Mouse (Mus musculus): ENCODE measurements around the gene Oprl1. TPM values are rescaled to one million over a fixed set of nuclear protein-coding genes. Genes with fewer than 3 reads are reported as not detected.

Oprl1 gene
- 83.9 and 86.4 TPM in 2 replicates for polyA plus RNA-seq (2015; fragmentation: Nextera tagmentation; extraction: Ambion mirVana)

DNA sequence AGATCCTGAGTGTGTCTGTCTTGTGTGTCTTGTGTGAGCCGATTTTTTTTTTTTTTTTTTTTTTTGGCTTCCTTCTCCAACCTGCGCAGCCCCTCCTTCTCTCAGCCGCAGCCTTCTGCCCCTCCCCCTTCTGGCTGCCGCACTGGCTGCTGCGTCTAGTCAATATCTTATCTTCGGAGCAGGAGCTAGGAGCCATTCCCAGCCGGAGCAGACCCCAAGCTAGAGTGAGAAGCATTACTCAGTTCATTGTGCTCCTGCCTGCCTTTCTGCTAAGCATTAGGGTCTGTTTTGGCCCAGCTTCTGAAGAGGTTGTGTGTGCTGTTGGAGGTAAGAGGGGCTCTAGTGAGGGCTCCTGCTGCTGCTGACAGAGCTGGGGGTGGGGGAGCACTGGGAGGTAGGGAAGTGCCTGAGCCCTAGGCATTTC is at the start of gene Oprl1:
Gene Oprl1, plus strand, starts transcription at position 114 of the 424 bp plus-strand sequence.
- Histone ChIP-seq H3K4me2 (peak within 1 kb of the TSS; percentile 73), H3K9me3 (no peaks in the 10 kb centered on the region), H3K4me1 (replicated peaks) (peaks cover 51% of the 10 kb centered on the region), H3K9ac (peak within 1 kb of the TSS; percentile 75), H3K4me3 (peak within 1 kb of the TSS; percentile 62), H3K27ac (replicated peaks) (peak within 1 kb of the TSS; percentile 93), H3K36me3 (peaks cover 13% of the 10 kb centered on the region), H3K27me3 (no peaks in the 10 kb centered on the region)
- 1% methylated on average over 7 of the region's 7 CpGs for WGBS
- ATAC-seq (ENCODE audit: low FRiP score, low read depth), result peak; percentile 83

DNA sequence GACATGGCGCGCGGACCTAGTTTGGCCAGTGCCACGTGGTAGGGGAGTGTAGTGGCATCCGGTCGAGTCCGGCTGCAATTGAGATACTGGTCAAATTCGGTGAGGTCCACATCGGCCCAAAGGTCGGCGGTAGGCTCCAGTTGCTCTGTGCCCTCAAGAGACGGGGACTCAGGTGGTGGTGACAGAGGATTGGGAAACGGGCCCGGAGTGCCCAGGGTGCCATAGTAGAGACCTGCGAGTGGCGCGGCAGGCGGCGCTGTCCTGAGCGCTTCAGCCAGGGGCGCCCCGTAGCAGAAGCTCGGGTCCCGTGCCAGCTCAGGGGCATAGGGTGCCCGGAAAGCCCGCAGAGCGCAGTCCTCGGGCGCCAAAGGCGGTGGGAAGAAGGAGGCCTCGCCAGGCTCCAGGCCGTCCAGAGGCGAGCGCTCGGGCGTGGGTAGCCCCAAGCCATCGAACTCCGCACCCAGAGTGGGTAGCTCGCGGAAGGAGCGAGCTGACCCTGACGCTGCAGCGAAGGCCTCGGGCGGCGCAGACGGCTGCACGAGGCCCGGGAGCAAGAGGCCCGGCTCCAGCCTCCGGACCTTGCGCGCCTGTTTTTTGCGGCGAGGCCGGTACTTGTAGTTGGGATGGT is 44.4 kb upstream of the Oprl1 start:
- Histone ChIP-seq H3K27me3 (peaks cover 51% of the 10 kb centered on the region), H3K4me2 (peak overlapping the region; percentile 64), H3K9ac (0 out of 2 replicates have a peak overlapping the region, but pooled peaks have one; percentile 12), H3K4me1 (replicated peaks) (peaks cover 24% of the 10 kb centered on the region), H3K27ac (replicated peaks) (no peak overlapping the region), H3K9me3 (no peaks in the 10 kb centered on the region), H3K4me3 (peak overlapping the region; percentile 42), H3K36me3 (no peaks in the 10 kb centered on the region)
- no peak for ATAC-seq (ENCODE audit: low FRiP score, low read depth)
- WGBS, result 3% methylated on average over 52 of the region's 56 CpGs

DNA sequence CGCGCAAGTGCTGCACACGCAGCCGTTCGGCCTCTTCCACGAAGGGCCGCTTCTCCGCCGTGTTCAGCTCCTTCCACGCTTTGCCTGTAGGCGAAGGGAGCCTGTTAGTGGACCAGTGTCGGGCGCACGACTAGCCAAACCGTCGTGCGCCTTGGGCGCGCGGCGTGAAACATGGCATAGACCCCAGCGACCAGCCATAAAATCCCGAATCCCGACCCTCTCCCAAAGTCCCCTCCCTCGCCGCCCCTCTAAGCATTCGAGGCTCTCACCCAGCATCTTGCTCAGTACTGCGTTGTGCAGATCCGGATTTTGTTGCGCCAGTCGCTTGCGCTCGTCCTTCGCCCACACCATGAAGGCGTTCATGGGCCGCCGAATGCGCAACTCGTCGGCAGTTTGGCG is 43.9 kb upstream of the Oprl1 start:
- H3K9me3 ChIP-seq, result no peaks in the 10 kb centered on the region
- no peaks in the 10 kb centered on the region for H3K36me3 ChIP-seq
- WGBS, result 1% methylated on average over 41 of the region's 41 CpGs
- peaks cover 29% of the 10 kb centered on the region for H3K4me1 ChIP-seq (replicated peaks)
- H3K9ac ChIP-seq, result peak overlapping the region; percentile 23; the same call in 1 of the 2 replicates
- H3K27ac ChIP-seq (replicated peaks), result peak overlapping the region; percentile 17
- no peak for ATAC-seq (ENCODE audit: low FRiP score, low read depth)
- H3K4me2 ChIP-seq, result peak overlapping the region; percentile 64
- peak overlapping the region; percentile 42 for H3K4me3 ChIP-seq
- H3K27me3 ChIP-seq, result peaks cover 51% of the 10 kb centered on the region

DNA sequence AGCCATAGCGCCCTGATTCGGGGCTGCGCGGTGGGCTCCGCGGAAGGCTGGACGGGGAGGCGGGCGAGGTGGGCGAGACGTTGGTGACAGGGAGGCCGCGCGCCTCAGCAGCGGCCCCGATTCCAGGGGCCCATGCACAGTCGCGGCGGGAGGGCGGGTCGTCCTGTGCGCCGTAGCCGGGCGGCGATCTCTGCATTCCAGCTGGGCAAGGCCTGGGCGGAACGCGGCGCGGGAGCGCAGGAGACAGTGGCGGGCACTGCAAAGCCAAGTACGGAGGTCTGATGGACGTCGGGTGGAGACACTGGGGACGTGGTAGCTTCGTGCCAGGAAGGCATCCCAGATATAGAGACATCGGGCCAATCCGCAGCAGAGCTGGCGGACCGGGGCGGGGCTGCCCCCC is 43.5 kb upstream of the Oprl1 start, which contains the start of gene Sox18:
Gene Sox18, minus strand, starts transcription at position 315 of the 400 bp plus-strand sequence.
- Histone ChIP-seq H3K27ac (replicated peaks) (peak within 1 kb of the TSS; percentile 17), H3K9ac (peak within 1 kb of the TSS; percentile 23; the same call in 1 of the 2 replicates), H3K27me3 (peaks cover 51% of the 10 kb centered on the region), H3K4me2 (peak within 1 kb of the TSS; percentile 64), H3K36me3 (no peaks in the 10 kb centered on the region), H3K4me1 (replicated peaks) (peaks cover 29% of the 10 kb centered on the region), H3K4me3 (peak within 1 kb of the TSS; percentile 42), H3K9me3 (no peaks in the 10 kb centered on the region)
- under 1% methylated on average over 43 of the region's 43 CpGs for WGBS
- 0 out of 2 replicates have a peak, but pooled peaks have one; percentile 27 for ATAC-seq (ENCODE audit: low FRiP score, low read depth)

DNA sequence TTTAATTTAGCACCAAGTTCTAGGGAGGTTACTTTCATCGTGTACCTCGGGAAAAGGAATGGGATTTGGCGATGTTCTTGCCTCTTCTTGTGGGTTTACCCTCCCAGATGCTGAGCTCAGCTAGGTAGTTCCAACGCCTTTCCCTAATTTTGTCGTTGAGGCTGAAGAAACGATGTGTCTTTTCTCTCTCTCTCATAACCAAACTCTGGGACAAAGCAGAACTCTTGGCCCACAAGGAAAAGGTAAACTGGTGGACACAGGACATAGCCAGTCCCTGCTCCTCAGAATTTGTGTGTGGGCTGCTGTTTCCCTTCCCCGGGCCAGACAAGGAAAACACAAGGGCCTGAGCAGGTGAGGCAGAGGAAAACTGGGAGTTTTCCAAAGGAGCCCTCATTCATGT is 42.8 kb upstream of the Oprl1 start:
- Histone ChIP-seq H3K27me3 (peaks cover 51% of the 10 kb centered on the region), H3K27ac (replicated peaks) (no peak overlapping the region), H3K4me2 (peak overlapping the region; percentile 64; the same call in 1 of the 2 replicates), H3K9ac (no peak overlapping the region), H3K9me3 (no peaks in the 10 kb centered on the region), H3K36me3 (no peaks in the 10 kb centered on the region), H3K4me1 (replicated peaks) (peaks cover 29% of the 10 kb centered on the region), H3K4me3 (peak overlapping the region; percentile 42)
- WGBS, result 33% methylated on average over 7 of the region's 7 CpGs
- no peak for ATAC-seq (ENCODE audit: low FRiP score, low read depth)

DNA sequence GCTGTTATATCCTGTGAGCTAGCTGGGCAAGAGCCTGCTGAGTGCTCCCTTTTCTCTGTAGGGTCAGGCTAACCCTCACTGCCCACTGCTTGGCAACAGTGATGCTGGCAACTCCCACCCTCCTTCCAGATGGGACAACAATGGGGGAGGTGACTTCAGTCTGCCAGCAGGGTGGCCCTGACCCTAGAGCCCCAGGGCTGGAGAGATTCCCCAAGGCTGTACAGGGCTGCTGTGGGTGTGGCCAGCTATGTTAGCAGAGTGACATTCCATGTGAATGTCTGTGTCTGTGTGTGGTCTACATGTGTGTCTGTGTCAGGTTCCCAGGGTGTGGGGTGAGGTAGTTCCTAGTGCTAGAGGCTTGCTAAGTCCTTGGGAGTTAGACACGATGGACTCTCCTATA is 41.3 kb upstream of the Oprl1 start:
- peaks cover 49% of the 10 kb centered on the region for H3K27me3 ChIP-seq
- peaks cover 29% of the 10 kb centered on the region for H3K4me1 ChIP-seq (replicated peaks)
- WGBS, result 65% methylated on average over 1 of the region's 1 CpGs
- H3K4me3 ChIP-seq, result no peak overlapping the region
- no peak for ATAC-seq (ENCODE audit: low FRiP score, low read depth)
- no peak overlapping the region for H3K4me2 ChIP-seq
- no peaks in the 10 kb centered on the region for H3K9me3 ChIP-seq
- no peaks in the 10 kb centered on the region for H3K36me3 ChIP-seq
- H3K9ac ChIP-seq, result no peak overlapping the region
- no peak overlapping the region for H3K27ac ChIP-seq (replicated peaks)

DNA sequence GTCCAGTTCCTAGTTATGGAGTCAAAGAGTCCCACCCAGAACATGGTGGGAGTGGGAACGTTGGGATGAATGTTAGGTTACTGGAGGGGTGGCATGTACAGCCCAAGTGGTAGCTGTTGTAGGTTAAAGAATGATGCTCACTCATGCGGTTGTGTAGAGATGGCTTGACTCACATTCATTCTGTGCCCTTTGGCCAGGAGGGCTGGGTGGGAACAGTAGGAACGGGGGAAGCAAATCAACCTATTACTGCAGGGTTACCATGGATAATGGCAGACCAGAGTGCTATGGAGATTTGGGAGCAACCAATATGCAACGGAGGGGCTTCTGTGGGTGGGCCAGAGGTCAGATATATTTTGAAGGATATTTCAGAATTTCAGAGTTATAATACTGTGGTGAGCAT is 39.9 kb upstream of the Oprl1 start:
- no peak overlapping the region for H3K4me2 ChIP-seq
- no peak overlapping the region for H3K4me3 ChIP-seq
- H3K9ac ChIP-seq, result no peak overlapping the region
- WGBS, result 83% methylated on average over 4 of the region's 4 CpGs
- no peak overlapping the region for H3K27ac ChIP-seq (replicated peaks)
- H3K4me1 ChIP-seq (replicated peaks), result peaks cover 36% of the 10 kb centered on the region
- peaks cover 36% of the 10 kb centered on the region for H3K27me3 ChIP-seq
- H3K36me3 ChIP-seq, result no peaks in the 10 kb centered on the region
- H3K9me3 ChIP-seq, result no peaks in the 10 kb centered on the region
- ATAC-seq (ENCODE audit: low FRiP score, low read depth), result no peak

DNA sequence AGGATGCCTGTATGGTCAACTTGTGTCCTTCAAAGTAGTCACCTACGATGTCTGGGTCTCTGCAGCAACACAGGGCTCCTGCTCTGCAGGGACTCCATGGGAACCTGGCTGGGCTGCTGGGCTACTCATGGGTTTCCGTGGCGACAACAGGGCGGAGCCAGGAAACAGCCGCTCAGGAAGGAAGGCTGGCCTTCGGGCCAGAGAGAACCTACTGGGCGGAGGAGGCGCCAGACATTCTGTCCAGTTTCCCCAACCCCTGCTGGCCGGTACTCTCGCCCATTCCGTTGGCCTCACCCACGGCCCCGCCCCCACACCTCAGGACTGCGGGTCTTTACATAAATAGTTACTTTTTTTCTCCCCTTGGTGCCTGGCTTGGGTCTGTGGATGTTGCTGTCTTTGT is 39.4 kb upstream of the Oprl1 start:
- peak overlapping the region; percentile 19; the same call in 1 of the 2 replicates for H3K27ac ChIP-seq (replicated peaks)
- H3K4me2 ChIP-seq, result peak overlapping the region; percentile 41
- H3K36me3 ChIP-seq, result no peaks in the 10 kb centered on the region
- H3K9me3 ChIP-seq, result no peaks in the 10 kb centered on the region
- WGBS, result under 1% methylated on average over 14 of the region's 14 CpGs
- 0 out of 2 replicates have a peak overlapping the region, but pooled peaks have one; percentile 15 for H3K4me3 ChIP-seq
- peaks cover 31% of the 10 kb centered on the region for H3K4me1 ChIP-seq (replicated peaks)
- H3K27me3 ChIP-seq, result peaks cover 30% of the 10 kb centered on the region
- ATAC-seq (ENCODE audit: low FRiP score, low read depth), result peak; percentile 32; the same call in 1 of the 2 replicates
- H3K9ac ChIP-seq, result no peak overlapping the region

DNA sequence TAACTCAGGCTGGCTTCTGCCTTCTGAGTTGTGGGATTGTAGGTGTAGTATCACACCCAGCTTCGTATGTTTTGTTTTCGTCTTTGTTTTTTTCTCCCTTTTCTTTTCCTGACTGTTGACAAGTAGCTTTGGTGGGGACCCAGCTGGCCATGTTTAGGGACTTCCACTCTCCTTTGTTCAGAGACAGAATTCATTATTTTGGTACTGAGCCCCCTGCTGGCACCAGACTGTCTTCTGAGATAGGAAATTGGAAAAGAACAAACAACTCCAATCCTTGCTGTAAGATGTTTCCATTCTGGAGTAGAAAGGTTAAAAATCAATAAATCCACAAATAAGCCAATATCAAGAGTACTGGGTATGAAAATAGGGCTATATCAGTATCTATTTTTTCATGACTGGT is 38.4 kb upstream of the Oprl1 start:
- H3K27me3 ChIP-seq, result peaks cover 21% of the 10 kb centered on the region
- no peaks in the 10 kb centered on the region for H3K9me3 ChIP-seq
- H3K4me1 ChIP-seq (replicated peaks), result peaks cover 31% of the 10 kb centered on the region
- no peaks in the 10 kb centered on the region for H3K36me3 ChIP-seq
- no peak for ATAC-seq (ENCODE audit: low FRiP score, low read depth)
- no peak overlapping the region for H3K4me3 ChIP-seq
- 14% methylated on average over 2 of the region's 2 CpGs for WGBS
- no peak overlapping the region for H3K4me2 ChIP-seq
- H3K9ac ChIP-seq, result no peak overlapping the region
- peak overlapping the region; percentile 19 for H3K27ac ChIP-seq (replicated peaks)

DNA sequence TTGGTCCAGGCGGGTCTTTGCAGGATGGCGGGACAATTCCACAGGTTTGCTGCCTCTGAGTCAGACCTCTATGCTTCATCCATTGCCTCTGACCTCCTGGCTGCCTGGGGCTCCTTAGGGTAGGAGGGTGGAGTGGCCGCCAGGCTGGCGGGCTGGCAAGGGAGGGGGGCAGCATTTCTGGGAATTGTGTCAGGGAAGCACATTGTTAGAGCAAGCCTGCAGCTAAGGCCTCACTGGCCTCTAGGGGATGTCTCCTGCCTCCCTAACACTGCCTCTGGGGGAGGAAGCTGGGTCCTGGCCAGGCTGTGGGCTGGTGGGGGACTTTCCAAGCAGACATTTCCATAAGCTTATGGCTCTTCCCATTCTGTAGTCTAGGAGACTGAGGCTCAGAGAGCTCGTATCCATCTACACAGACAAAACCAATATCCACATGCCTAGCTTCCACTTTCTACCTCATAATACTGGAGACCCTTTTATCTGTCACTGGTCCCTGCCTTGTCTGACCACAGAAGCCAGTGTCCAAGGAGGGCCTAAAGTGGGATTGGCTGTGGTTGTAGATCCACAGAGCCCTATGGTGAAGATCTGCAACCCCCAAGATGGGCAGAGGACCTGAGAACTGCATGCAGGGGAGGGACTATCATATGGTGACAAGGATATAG is 37.6 kb upstream of the Oprl1 start:
- Histone ChIP-seq H3K4me3 (no peak overlapping the region), H3K4me1 (replicated peaks) (peaks cover 29% of the 10 kb centered on the region), H3K4me2 (no peak overlapping the region), H3K27ac (replicated peaks) (peak overlapping the region; percentile 19), H3K27me3 (peaks cover 13% of the 10 kb centered on the region), H3K9ac (no peak overlapping the region), H3K36me3 (no peaks in the 10 kb centered on the region), H3K9me3 (no peaks in the 10 kb centered on the region)
- ATAC-seq (ENCODE audit: low FRiP score, low read depth), result no peak
- WGBS, result 45% methylated on average over 5 of the region's 5 CpGs

DNA sequence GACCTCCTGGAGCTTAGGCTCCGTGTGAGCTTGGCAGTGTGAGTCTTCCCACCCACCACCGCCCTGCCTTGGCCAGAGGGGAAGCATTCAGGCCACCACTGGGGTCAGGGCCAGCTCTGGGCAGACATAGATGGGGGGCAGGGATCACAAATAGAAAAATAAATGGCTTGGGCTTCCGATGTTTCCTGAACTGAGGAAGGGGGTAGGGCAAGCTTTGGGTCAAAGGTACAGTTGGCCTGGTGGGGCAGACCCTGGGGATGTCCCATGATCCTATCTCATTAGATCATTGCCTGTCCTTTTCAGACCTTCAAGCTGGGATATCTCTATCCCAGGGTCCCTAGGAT is 37.1 kb upstream of the Oprl1 start:
- H3K27ac ChIP-seq (replicated peaks), result no peak overlapping the region
- H3K9me3 ChIP-seq, result no peaks in the 10 kb centered on the region
- no peak overlapping the region for H3K9ac ChIP-seq
- peaks cover 8% of the 10 kb centered on the region for H3K27me3 ChIP-seq
- peaks cover 29% of the 10 kb centered on the region for H3K4me1 ChIP-seq (replicated peaks)
- H3K4me3 ChIP-seq, result no peak overlapping the region
- no peak for ATAC-seq (ENCODE audit: low FRiP score, low read depth)
- H3K4me2 ChIP-seq, result no peak overlapping the region
- WGBS, result 58% methylated on average over 3 of the region's 3 CpGs
- no peaks in the 10 kb centered on the region for H3K36me3 ChIP-seq

DNA sequence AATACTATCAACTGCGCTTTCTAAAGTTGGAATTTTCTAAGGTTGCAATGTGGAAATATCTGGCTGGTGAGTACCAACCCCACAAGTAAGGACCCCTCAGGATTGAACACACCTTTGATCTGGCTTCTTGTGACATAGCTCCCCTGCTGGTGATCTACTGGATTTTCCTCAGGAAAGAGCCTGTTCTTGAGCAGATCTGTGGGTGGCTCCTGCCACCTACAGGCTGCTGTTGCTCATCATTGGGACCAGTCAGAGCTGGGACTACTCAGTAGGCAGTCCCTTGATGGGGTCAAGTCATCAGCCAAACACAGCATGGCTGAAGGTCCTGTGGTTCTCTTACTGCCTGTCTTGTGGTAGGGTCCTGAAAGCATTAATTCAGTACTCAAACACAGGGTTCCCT is 36.0 kb upstream of the Oprl1 start:
- Histone ChIP-seq H3K27me3 (no peaks in the 10 kb centered on the region), H3K27ac (replicated peaks) (no peak overlapping the region), H3K4me3 (no peak overlapping the region), H3K4me2 (no peak overlapping the region), H3K9me3 (no peaks in the 10 kb centered on the region), H3K36me3 (no peaks in the 10 kb centered on the region), H3K9ac (no peak overlapping the region), H3K4me1 (replicated peaks) (peaks cover 29% of the 10 kb centered on the region)
- ATAC-seq (ENCODE audit: low FRiP score, low read depth), result peak; percentile 60; the same call in 1 of the 2 replicates
- 49% methylated on average over 1 of the region's 1 CpGs for WGBS

Data from hindbrain, embryonic 15.5 days (tissue).